Mouse (Mus musculus): ENCODE measurements around the gene Pxn.
A peak's percentile ranks its signal among the peaks of the same experiment; 100 is the strongest.

- TF ChIP-seq POLR2A (IDR thresholded peaks at IDR 0.05; ENCODE audit: low read depth, low read length) (peak; percentile 67; the same call in 1 of the 2 replicates), CTCF (IDR thresholded peaks at IDR 0.05; ENCODE audit: extremely low read depth, insufficient read length, insufficient replicate concordance, low read depth, low read length) (no peak)
These were observed 22.2 kb upstream of the Pxn start, which contains the start of gene Sirt4 for GRCm38 (mm10) chr5:115483947-115484920.
